Mouse (Mus musculus) embryonic facial prominence, embryonic 15.5 days (tissue): Measurements from ENCODE around the gene Llgl1. TPM values are rescaled to one million over a fixed set of nuclear protein-coding genes. Genes with fewer than 3 reads are reported as not detected.

Source experiments
- ATAC-seq: fragments of 200-750 bp; cut with Nextera tagmentation; 2 replicates; pipeline ENCODE4 v1.8.0; 2017; ENCODE audit warnings: low read depth, moderate TSS enrichment; ENCODE audit not compliant: insufficient number of reproducible peaks, low FRiP score, low TSS enrichment
- H3K27ac ChIP-seq: fragments of 300-500 bp; sonication (generic); replicated peaks from 2 replicates; pipeline ENCODE4 v1.5.1; 2015; ENCODE audit warnings: mild to moderate bottlenecking, inconsistent platforms
- H3K27me3 ChIP-seq: fragments of 300-500 bp; sonication (generic); 2 replicates; pipeline ENCODE4 v1.6.1; 2015; ENCODE audit warnings: inconsistent platforms
- H3K36me3 ChIP-seq: fragments of 300-500 bp; sonication (generic); 2 replicates; pipeline ENCODE4 v1.6.1; 2015; ENCODE audit warnings: mild to moderate bottlenecking, inconsistent platforms
- H3K4me1 ChIP-seq: fragments of 300-500 bp; sonication (generic); 2 replicates; pipeline ENCODE4 v1.6.1; 2015; ENCODE audit warnings: inconsistent platforms
- H3K4me2 ChIP-seq: fragments of 300-500 bp; sonication (generic); replicated peaks from 2 replicates; pipeline ENCODE4 v1.6.1; 2015; ENCODE audit warnings: mild to moderate bottlenecking, inconsistent platforms
- H3K4me3 ChIP-seq: fragments of 300-500 bp; sonication (generic); replicated peaks from 2 replicates; pipeline ENCODE4 v1.5.1; 2015; ENCODE audit warnings: mild to moderate bottlenecking, inconsistent platforms
- H3K9ac ChIP-seq: fragments of 300-500 bp; sonication (generic); 2 replicates; pipeline ENCODE4 v1.6.1; 2015; ENCODE audit warnings: inconsistent platforms
- H3K9me3 ChIP-seq: fragments of 300-500 bp; sonication (generic); replicated peaks from 2 replicates; pipeline ENCODE4 v1.6.1; 2016; ENCODE audit warnings: inconsistent platforms
- WGBS: fragments of 180-500 bp; shearing (Covaris S2); methylation state at CpG from one replicate; pipeline ENCODE4 v1.1.7; 2015; 5-methylcytosine and 5-hydroxymethylcytosine counted together
- microRNA-seq: library from miRNA; unstranded; fragments of <30 nt; microRNA quantifications from one replicate; pipeline ENCODE4, GENCODE M21; 2016; ENCODE audit warnings: borderline number of aligned reads
- polyA plus RNA-seq: library from polyadenylated mRNA; unstranded; fragments of >200 nt; fragmentation: Nextera tagmentation; extraction: Ambion mirVana; gene quantifications from 2 replicates; pipeline ENCODE4 v1.2.1, GENCODE M21; 2015

Llgl1 gene
- polyA plus RNA-seq, 1 experiment from 2014 or later: 56.8 TPM

DNA sequence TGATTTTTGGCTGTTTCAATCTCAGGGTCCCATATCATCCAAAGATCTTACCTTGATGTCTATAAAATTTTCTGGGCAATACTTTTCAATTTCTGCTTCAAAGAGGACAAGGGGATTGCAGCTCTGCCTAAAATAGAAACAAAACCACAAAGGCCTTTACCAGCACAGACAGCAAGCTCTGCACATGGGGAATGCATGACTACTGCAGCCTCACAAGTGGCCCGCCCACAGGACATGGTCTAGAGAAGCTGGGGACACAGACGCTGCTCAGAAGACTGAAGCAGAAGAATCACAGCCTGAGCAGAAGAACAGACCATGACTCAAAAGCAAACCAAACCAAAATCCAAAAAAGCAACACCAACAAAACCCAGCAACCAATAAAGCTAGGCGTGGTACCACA, 62.2 kb downstream of the Llgl1 start:
- Histone ChIP-seq H3K9ac (no peak overlapping the region), H3K4me2 (no peak overlapping the region), H3K27me3 (no peaks in the 10 kb centered on the region), H3K9me3 (no peaks in the 10 kb centered on the region), H3K4me3 (no peak overlapping the region), H3K27ac (no peak overlapping the region), H3K36me3 (peaks cover 46% of the 10 kb centered on the region), H3K4me1 (no peaks in the 10 kb centered on the region)
- ATAC-seq: no peak
- 84% methylated on average over 3 of the region's 3 CpGs for WGBS

Small RNA genes within 50 kb of the gene (microRNA-seq; reads per million reads assigned to microRNA genes)
- 1.9 reads per million, percentile 5 among the genes with 10 or more reads in this experiment for gene Mir5100

Other genes starting within 250 kb of the Llgl1 start
- gene Drg2, start 245.1 kb upstream of the Llgl1 start, polyA plus RNA-seq: 100 and 106 TPM in 2 replicates
- 0.38 and 0.43 TPM in 2 replicates for gene Myo15, start 230.4 kb upstream of the Llgl1 start, polyA plus RNA-seq
- 36.8 and 38.6 TPM in 2 replicates for gene Alkbh5, start 163.3 kb upstream of the Llgl1 start, polyA plus RNA-seq
- 76.0 and 80.4 TPM in 2 replicates for gene Flii, start 27.5 kb downstream of the Llgl1 start, polyA plus RNA-seq
- 15.1 and 15.3 TPM in 2 replicates for gene Mief2, start 28.7 kb downstream of the Llgl1 start, polyA plus RNA-seq
- gene Top3a, start 77.6 kb downstream of the Llgl1 start, polyA plus RNA-seq: 14.1 and 15.7 TPM in 2 replicates
- 5.8 and 5.9 TPM in 2 replicates for gene Smcr8, start 77.8 kb downstream of the Llgl1 start, polyA plus RNA-seq
- gene Shmt1, start 112.0 kb downstream of the Llgl1 start, polyA plus RNA-seq: 40.2 and 42.8 TPM in 2 replicates
- gene Dhrs7b, start 130.9 kb downstream of the Llgl1 start, polyA plus RNA-seq: 38.9 and 39.0 TPM in 2 replicates
- gene Tmem11, start 179.5 kb downstream of the Llgl1 start, polyA plus RNA-seq: 61.7 and 65.5 TPM in 2 replicates
- gene Natd1, start 215.0 kb downstream of the Llgl1 start, polyA plus RNA-seq: 19.9 and 23.0 TPM in 2 replicates
- 102 and 113 TPM in 2 replicates for gene Map2k3, start 232.3 kb downstream of the Llgl1 start, polyA plus RNA-seq